Mouse (Mus musculus) gastrocnemius, postnatal 36 days (tissue): ENCODE data around the gene Slc43a3. TPM values are rescaled to one million over a fixed set of nuclear protein-coding genes. Genes with fewer than 3 reads are reported as not detected.
"Not testable (repeated sequence)": the region's sequence is repeated elsewhere in the genome, so short reads cannot be mapped to it uniquely, and the experiment has no call there.

Experiments
- DNase-seq, 2 experiments: peaks; one replicate each; pipeline ENCODE4 v3.0.0; 2022
- intact Hi-C: fragments of 180-260 bp; cut with DNase I; formaldehyde crosslinking; loops from one replicate; pipeline ENCODE4 v1.15.1; 2025
- long read RNA-seq, 2 experiments: library from polyadenylated mRNA; stranded (forward); transcript quantifications; one replicate each; pipeline ENCODE4 v2.0.0; 2021
- total RNA-seq, 2 experiments: library from RNA; stranded (reverse); gene quantifications; 2 replicates each; pipeline ENCODE4 v1.2.3; 2021

The Slc43a3 gene
- total RNA-seq, result 10 to 100 TPM; 17.9 to 30.2 TPM
- long read RNA-seq, experiment 1, transcript Slc43a3-201 (13 exons, 2,583 nt), result major isoform, 10 of 19 reads
- long read RNA-seq, experiment 1, partial matches to known transcripts, result 3 of 19 reads
- long read RNA-seq, experiment 1, other reads (novel, unspliced or antisense), result 6 of 19 reads
- long read RNA-seq, experiment 2, transcript Slc43a3-201 (13 exons, 2,583 nt), result major isoform, 10 of 20 reads
- long read RNA-seq, experiment 2, partial matches to known transcripts, result 1 of 20 reads
- long read RNA-seq, experiment 2, other reads (novel, unspliced or antisense), result 9 of 20 reads

- intact Hi-C loops, result no loop called here
- peak; percentile 79 to 88 for DNase-seq
Observed at GRCm38 (mm10) chr2:84936474-84937429, at the start of gene Slc43a3. TSS of gene Slc43a3 (plus strand) at chr2:84936579.

DNA sequence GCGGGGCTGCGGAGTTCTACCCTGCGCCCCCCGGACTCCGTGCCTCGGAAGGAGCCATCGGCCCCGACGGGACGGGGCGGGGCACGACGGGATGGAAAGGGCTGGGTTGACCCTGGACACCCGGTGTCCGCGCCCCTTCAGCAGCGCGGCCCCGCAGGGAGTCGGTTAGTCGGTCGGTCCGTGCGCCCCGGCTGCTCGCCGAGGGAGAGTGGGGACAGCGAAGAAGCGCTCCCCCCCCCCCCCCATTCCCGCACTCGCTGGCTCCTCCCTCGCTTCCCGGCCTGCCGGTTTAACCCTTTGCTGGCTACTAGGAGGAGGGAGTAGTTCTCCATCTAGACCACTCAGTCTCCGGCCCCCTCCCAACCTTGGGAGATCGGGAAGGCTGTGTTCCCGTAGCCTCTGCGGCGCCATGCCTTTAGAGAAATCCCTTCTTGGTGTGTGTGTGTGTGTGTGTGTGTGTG is 49.5 kb upstream of the Slc43a3 start:
- no peak for DNase-seq
- intact Hi-C loops, result no loop called here

- no peak for DNase-seq
- intact Hi-C loops, result loop anchor here (2.0 kb wide), 1 partner anchor 57 kb away; no protein-coding TSS in a partner anchor
Observed at GRCm38 (mm10) chr2:84887411-84888271, 48.7 kb upstream of the Slc43a3 start.

DNA sequence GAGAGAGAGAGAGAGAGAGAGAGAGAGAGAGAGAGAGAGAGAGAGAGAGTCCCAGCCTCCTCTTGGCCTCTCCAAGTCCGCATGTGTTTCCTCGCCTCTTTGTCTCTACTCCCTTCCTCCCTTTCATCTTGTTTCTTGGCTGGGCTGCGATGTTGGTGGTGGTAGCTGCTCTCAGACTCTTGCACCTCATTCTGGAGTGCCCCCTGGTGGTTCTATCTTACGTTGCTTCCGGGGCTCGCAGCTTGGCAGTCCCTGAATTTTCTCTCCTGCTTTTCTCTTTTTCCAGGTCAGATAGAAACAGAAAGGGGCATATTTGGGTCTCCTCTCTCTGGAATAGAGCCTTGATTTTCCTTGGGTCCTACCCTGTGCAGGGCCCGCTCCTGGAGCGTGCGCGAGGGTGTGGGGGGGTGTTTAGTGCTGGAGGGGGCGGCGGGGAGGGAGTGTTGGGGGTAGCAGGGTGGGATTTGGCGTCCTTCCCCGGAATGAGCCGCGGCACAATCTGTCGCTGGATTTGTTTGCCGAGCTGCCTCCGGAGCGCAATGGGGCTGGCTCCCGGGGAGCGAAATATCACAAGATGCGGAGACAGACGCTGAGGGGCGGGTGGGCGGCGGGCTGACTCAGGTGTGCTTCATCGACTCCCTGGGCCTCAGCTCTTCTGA is 47.6 kb upstream of the Slc43a3 start:
- peak in 1 of 2 experiments; percentile 67 for DNase-seq
- intact Hi-C loops, result loop anchor here (2.0 kb wide), 1 partner anchor 58 kb away; no protein-coding TSS in a partner anchor

DNA sequence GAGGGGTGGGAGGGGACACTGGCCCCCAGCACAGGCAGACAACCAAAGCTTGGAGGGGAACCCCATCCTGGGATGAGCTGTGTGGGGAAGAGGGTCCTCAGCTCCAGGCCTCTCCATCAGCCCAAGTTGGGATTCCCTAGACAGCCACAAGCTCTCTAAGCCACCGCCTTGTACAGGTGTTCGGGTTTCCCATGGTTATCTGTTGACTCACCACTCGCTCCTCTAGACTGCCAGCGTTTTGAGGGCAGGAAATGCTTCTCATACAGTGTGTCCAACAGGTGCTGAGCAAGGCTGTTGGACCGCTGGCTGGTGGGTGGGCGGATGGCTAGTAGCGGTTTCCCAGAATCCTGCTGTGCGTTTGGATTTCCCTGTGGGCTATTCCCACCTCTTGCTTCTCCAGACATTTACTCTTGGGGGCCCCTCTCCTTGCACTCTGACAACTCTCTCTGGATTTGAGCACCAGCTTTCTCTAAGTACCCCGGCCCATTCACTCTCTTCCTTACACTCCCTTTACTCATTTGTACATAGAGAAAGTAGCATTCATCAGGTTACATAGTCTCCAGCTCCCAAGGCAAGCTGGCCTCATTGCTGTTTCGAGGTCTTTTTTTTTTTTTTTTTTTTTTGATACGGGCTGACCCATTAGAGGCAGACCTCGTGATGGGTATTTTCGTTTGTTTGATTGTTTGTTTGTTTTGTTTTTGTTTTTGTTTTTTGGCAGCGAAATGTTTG is 46.9 kb upstream of the Slc43a3 start:
- no peak for DNase-seq
- intact Hi-C loops, result loop anchor here (2.0 kb wide), 1 partner anchor 59 kb away; no protein-coding TSS in a partner anchor

DNA sequence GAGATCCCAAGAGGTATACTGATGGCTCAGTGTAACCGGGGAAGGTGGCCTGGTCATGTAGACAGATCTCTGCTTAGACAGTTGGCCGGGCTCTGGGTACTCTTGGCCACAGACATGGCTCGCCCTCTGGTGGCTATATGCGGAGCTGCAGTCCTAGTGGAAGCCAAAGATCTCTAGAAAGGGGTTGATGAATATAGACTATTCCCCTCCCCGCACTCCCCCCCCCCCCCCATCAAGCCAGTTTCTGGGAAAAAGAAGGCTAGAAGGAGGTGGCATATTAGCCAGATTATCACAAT is 46.4 kb upstream of the Slc43a3 start:
- intact Hi-C loops, result no loop called here

DNA sequence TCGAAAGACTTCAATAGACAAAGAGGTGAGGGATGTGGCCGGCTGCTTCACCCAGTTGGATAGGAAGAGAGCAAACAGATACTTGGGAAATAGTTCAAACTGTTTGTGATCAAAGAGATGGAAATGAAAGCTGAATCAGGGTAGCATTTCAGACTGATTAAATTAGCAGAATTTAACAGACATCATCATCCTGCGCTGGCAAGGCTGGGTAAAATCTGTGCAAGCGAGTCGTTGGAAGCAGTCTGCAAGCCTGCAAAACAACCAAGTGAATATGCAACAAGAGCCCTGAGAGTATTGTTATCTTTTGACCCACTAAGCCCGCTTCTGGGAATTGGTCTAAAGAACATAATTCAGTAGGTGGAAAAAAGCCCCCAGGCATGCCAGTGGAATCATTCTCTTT is 43.0 kb upstream of the Slc43a3 start:
- no peak for DNase-seq
- intact Hi-C loops, result no loop called here

More for the DNA sequence above, 46.4 kb upstream of the Slc43a3 start:
- DNase-seq, result peak; percentile 74 to 76

GRCm38 (mm10) chr2:84895495-84896198 is 40.7 kb upstream of the Slc43a3 start:
- no peak for DNase-seq
- intact Hi-C loops, result loop anchor here (1.0 kb wide), 1 partner anchor 47 kb away; no protein-coding TSS in a partner anchor

DNA sequence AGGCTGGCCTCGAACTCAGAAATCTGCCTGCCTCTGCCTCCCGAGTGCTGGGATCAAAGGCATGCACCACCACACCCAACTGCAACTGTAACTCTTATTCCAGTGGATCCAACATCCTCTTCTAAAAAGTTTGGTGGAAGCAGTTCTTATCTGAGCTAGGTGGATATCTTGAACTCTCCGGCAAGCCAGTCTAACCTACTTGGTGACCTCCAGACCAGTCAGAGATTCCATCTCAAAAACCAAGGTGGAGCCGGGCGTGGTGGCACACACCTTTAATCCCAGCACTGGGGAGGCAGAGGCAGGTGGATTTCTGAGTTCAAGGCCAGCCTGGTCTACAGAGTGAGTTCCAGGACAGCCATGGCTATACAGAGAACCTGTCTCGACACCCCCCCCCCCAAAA is 39.7 kb upstream of the Slc43a3 start:
- intact Hi-C loops, result loop anchor here (1.0 kb wide), 1 partner anchor 48 kb away; no protein-coding TSS in a partner anchor
- DNase-seq, result not testable (repeated sequence)

GRCm38 (mm10) chr2:84912722-84913121 is 23.7 kb upstream of the Slc43a3 start:
- DNase-seq, result no peak
- intact Hi-C loops, result no loop called here

DNA sequence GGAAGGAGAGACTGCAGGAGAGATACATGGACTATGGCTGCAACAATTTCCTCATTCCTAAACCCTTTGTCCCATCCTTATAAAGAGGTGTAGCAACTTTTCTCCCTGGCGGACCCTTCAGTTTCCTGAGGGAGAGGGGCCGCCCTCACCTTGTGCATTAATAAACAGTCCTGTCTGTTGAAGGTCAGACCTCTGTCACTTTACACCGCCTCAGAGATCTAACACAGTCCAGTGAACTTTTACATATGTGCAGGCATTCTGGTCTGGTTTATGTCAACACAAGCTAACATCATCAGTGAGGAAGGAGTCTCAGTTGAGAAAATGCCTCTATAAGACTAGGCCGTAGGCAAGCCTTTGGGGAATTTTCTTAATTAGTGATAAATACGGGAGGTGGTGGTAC is 22.5 kb upstream of the Slc43a3 start:
- DNase-seq, result no peak
- intact Hi-C loops, result no loop called here

DNA sequence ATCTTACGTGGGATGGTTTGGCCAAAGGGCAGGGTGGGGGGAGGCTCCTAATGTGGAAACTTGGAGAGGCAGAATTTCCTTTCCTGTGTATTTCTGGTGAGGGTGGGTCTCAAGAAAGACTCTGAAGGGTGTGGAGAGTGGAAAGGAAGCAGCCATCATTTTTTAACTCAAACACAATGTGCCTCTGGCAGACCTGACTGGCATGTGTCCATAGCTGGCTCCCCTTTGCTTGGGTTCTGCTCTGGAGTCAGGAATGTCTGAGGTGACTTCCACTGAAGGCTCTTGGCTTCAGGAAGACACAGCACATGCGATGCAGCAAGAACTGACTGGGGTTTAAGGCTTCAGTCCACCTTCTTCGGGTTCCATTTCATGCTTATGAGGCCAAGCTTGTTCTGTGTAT is 21.0 kb upstream of the Slc43a3 start:
- intact Hi-C loops, result no loop called here
- peak in 1 of 2 experiments; percentile 41 for DNase-seq

GRCm38 (mm10) chr2:84916548-84917320 is 19.6 kb upstream of the Slc43a3 start:
- DNase-seq, result peak in 1 of 2 experiments; percentile 57
- intact Hi-C loops, result no loop called here

DNA sequence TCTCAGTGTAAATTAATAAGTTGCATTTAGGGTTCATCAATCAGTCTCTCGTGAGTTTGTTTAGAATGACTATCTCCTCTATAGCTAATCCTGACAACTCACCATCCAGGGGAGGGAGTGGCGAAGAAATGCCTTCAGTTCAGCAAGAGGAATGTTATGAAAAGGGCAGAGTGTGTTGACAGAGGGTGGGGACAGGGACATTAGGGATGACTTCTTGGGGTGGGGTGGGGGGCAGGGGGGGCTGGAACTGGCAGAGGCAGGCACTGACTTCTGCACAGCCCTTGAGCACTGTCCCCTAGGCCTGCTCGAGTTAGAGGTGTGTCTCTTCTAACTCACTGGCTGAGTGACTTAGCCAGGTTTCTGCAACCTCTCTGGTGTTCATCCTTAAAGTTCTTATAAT is 18.2 kb upstream of the Slc43a3 start:
- intact Hi-C loops, result no loop called here
- no peak for DNase-seq

- DNase-seq, result no peak
- intact Hi-C loops, result no loop called here
Observed at GRCm38 (mm10) chr2:84919601-84920108, 16.7 kb upstream of the Slc43a3 start.

DNA sequence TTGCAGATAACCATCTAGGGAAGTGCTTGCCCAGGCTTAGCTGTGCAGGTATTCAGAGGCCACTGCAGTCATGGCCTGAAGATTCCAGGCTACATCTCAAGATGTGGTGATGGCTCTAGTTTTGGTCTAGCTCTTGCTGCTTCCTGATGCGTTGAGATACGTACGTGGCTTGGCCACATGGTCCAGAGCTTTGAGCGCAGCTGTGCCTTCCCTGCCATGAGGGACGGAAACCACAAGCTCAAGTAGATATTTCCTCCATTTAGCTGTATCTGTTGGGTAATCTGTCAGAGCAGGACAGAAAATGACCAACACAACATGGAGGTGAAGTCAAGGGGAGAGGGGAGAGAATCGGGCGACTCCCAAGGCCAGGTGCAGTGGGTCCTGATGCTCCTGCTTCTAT is 6.2 kb upstream of the Slc43a3 start:
- intact Hi-C loops, result no loop called here
- no peak for DNase-seq

DNA sequence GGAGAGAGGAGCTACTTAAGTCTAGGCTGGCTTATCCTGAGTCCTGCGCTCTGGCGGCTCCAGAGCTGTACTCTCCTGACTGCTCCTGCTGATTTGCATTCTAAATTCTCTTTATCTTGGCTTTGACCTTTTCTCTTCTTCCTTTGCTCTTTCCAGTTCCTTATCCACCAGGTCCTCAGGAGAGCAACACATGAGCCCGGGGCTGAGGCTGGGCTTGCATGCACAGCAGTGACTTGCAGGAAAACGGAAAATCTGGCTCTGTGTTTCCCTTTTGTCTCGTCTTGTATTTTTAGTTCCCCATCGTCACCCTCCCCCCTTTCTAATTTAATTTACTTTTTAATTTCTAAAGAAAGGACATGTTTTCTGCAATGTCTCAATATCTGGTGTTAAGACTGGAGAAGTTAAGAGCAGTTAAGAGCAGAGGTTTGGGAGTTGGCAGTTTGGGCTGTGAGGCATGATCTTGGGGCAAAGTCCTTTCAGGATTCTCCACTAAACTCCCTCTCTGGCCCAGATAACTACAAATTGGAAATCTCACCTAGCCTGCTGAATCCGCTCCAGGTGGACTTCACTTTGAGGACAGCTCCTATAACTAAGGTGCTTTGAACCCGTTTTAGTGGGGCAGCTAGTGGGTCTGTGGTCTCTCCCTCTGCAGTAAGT is 2.3 kb upstream of the Slc43a3 start:
- intact Hi-C loops, result no loop called here
- no peak for DNase-seq
